Mouse (Mus musculus) liver, adult 2 months (tissue): ENCODE data around the gene Shmt2. TPM values are rescaled to one million over a fixed set of nuclear protein-coding genes. Genes with fewer than 3 reads are reported as not detected.
A peak's percentile ranks its signal among the peaks of the same experiment; 100 is the strongest.

Experiments
- DNase-seq: peaks from one replicate; pipeline ENCODE4 v3.0.0-alpha.2; 2011; ENCODE audit warnings: low read depth, low spot score; ENCODE audit errors: extremely low read depth
- H3K27ac ChIP-seq: fragments of 200-500 bp; replicated peaks from 2 replicates; pipeline ENCODE4 v1.5.1; 2012; ENCODE audit warnings: low read depth, mild to moderate bottlenecking, control low read depth, inconsistent platforms, low read length; ENCODE audit not compliant: insufficient read depth
- H3K27me3 ChIP-seq: fragments of 200-500 bp; 2 replicates; pipeline ENCODE4 v1.6.1; 2012; ENCODE audit warnings: mild to moderate bottlenecking, moderate library complexity, low read length, inconsistent platforms; ENCODE audit not compliant: control insufficient read depth, insufficient read depth
- H3K36me3 ChIP-seq: fragments of 200-500 bp; 2 replicates; pipeline ENCODE4 v1.6.1; 2012; ENCODE audit warnings: low read length, inconsistent platforms; ENCODE audit not compliant: control insufficient read depth, insufficient read depth
- H3K4me1 ChIP-seq: fragments of 200-500 bp; 2 replicates; pipeline ENCODE4 v1.6.1; 2011; ENCODE audit warnings: low read length; ENCODE audit not compliant: control insufficient read depth, insufficient read depth
- H3K4me3 ChIP-seq: fragments of 200-500 bp; 2 replicates; pipeline ENCODE4 v1.5.1; 2011; ENCODE audit warnings: low read depth, mild to moderate bottlenecking, control low read depth, low read length, moderate library complexity; ENCODE audit not compliant: insufficient read depth
- H3K79me2 ChIP-seq: fragments of 200-500 bp; 2 replicates; pipeline ENCODE4 v1.6.1; 2012; ENCODE audit warnings: inconsistent platforms, mild to moderate bottlenecking, low read length, moderate library complexity; ENCODE audit not compliant: control insufficient read depth, insufficient read depth
- H3K9ac ChIP-seq: fragments of 200-500 bp; 2 replicates; pipeline ENCODE4 v1.6.1; 2012; ENCODE audit warnings: low read depth, mild to moderate bottlenecking, control low read depth, inconsistent platforms, low read length
- CTCF ChIP-seq: fragments of 200-500 bp; IDR thresholded peaks from 2 replicates; pipeline ENCODE4 v1.5.1; 2011; ENCODE audit warnings: low read depth, low read length, control low read depth
- POLR2A ChIP-seq: fragments of 200-500 bp; IDR thresholded peaks from 2 replicates; pipeline ENCODE4 v1.6.1; 2011; ENCODE audit warnings: low read length, control low read depth; ENCODE audit not compliant: insufficient read depth; ENCODE audit errors: extremely low read depth
- WGBS: fragments of 180-500 bp; shearing (Covaris S2); methylation state at CpG from one replicate; pipeline ENCODE4 v1.1.7; 2018; 5-methylcytosine and 5-hydroxymethylcytosine counted together
- polyA plus RNA-seq: library from polyadenylated mRNA; depleted of rRNA; stranded (reverse); fragments of >200 nt; gene quantifications from 2 replicates; pipeline ENCODE4 v1.2.3, GENCODE M21; 2012
- total RNA-seq: library from RNA; depleted of rRNA; stranded (reverse); fragments of >200 nt; gene quantifications from 2 replicates; pipeline ENCODE4 v1.2.3, GENCODE M21; 2014

Gene Shmt2
- total and polyA plus RNA-seq, 2 experiments, result 130 to 309 TPM

DNA sequence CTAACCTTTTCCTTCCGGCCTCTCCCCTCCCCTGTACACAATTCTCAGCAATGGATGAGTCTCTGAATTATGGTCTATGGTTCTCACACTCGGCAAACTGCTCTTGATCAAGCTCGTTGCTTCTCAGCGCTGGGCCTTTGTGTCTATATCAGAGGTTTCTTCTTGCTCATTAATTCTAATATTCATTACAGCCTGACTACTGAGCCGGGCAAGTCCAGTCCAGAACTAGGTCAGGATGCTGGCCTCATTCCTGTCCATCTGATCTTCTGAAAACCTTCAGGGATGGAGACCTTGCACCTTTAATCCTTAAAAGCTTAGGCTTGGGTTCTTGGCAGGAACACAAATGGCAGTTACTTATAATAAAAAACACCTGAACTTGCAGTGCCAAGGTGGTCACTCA is 22.7 kb downstream of the Shmt2 start:
- no peak for DNase-seq
- Histone ChIP-seq H3K4me3 (no peak overlapping the region), H3K9ac (no peak overlapping the region), H3K27me3 (no peaks in the 10 kb centered on the region), H3K27ac (no peak overlapping the region), H3K79me2 (no peaks in the 10 kb centered on the region), H3K4me1 (no peaks in the 10 kb centered on the region), H3K36me3 (peaks cover 18% of the 10 kb centered on the region)
- no peak for TF ChIP-seq CTCF
- TF ChIP-seq POLR2A, result no peak
- WGBS, result 93% methylated on average over 5 of the region's 5 CpGs

DNA sequence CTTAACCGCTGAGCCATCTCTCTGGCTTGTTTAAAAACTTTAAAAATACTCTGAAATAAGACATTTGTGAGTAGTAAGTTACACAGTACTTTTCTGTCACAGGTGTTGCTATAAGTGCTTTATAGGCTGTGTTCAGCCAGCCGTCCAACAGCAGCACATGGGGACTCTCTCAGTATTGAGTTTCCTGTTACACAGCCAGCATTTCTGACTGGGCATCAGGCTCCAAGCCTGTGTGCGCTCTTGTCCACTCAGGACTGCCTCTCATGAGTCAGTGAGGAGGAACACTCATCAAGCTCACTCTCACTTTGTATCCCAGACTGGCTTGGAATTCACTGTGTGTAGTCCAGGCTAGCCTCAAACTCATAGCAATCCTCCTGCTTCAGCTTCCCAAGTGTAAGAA is 26.1 kb downstream of the Shmt2 start:
- 98% methylated on average over 3 of the region's 3 CpGs for WGBS

DNA sequence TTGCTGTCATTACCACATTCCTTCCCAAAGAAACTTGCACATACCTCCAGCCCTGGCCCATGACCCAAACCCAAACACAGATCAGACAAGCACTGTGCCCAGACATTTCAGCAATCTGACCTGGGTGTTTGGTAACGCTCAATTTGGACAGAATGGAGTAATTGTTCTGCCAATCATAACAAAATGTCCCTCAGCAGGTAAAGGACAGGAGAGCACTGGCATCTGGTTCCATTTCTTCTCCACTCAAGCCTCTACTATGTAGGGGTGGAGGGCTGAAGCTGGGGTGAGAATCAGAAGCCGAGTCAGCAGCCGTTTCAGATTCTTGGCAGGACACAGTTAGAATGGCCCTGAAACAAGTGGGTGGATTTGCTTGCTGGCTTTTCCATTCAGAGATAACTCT is 30.1 kb downstream of the Shmt2 start:
- WGBS, result 20% methylated on average over 3 of the region's 3 CpGs
- Histone ChIP-seq H3K36me3 (peaks cover 36% of the 10 kb centered on the region), H3K9ac (no peak overlapping the region), H3K27ac (0 out of 2 replicates have a peak overlapping the region, but pooled peaks have one; percentile 16), H3K4me3 (no peak overlapping the region), H3K79me2 (no peaks in the 10 kb centered on the region), H3K27me3 (no peaks in the 10 kb centered on the region), H3K4me1 (no peaks in the 10 kb centered on the region)
- DNase-seq, result peak; percentile 92
- TF ChIP-seq CTCF, result no peak
- no peak for TF ChIP-seq POLR2A

More for the DNA sequence above, 26.1 kb downstream of the Shmt2 start:
- Histone ChIP-seq H3K27ac (no peak overlapping the region), H3K36me3 (peaks cover 22% of the 10 kb centered on the region), H3K9ac (no peak overlapping the region), H3K4me3 (no peak overlapping the region), H3K4me1 (no peaks in the 10 kb centered on the region), H3K79me2 (no peaks in the 10 kb centered on the region), H3K27me3 (no peaks in the 10 kb centered on the region)
- DNase-seq, result no peak
- TF ChIP-seq CTCF (no peak), POLR2A (no peak)

DNA sequence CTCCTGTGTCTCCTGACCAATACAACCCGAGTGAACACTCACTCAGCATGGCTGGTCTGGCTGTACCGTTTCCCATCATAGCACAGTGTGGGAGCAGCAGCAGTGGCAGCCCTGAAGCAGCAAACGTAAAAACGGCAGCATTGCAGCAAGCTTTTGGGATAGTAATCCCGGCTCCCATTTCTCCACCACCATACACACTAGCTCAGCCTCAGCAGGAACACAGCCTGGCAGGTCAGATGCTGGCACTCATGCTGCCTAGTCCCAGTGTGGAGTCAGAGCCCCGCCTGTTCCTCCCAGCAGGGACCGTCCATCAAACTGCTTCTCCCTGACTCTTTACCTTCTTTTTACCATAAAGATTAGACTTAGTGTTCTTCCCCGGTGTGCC is 31.1 kb downstream of the Shmt2 start:
- Histone ChIP-seq H3K36me3 (peaks cover 33% of the 10 kb centered on the region), H3K4me3 (no peak overlapping the region), H3K27me3 (no peaks in the 10 kb centered on the region), H3K27ac (no peak overlapping the region), H3K79me2 (no peaks in the 10 kb centered on the region), H3K4me1 (no peaks in the 10 kb centered on the region), H3K9ac (no peak overlapping the region)
- TF ChIP-seq CTCF (no peak), POLR2A (no peak)
- 89% methylated on average over 8 of the region's 8 CpGs for WGBS
- DNase-seq, result no peak

DNA sequence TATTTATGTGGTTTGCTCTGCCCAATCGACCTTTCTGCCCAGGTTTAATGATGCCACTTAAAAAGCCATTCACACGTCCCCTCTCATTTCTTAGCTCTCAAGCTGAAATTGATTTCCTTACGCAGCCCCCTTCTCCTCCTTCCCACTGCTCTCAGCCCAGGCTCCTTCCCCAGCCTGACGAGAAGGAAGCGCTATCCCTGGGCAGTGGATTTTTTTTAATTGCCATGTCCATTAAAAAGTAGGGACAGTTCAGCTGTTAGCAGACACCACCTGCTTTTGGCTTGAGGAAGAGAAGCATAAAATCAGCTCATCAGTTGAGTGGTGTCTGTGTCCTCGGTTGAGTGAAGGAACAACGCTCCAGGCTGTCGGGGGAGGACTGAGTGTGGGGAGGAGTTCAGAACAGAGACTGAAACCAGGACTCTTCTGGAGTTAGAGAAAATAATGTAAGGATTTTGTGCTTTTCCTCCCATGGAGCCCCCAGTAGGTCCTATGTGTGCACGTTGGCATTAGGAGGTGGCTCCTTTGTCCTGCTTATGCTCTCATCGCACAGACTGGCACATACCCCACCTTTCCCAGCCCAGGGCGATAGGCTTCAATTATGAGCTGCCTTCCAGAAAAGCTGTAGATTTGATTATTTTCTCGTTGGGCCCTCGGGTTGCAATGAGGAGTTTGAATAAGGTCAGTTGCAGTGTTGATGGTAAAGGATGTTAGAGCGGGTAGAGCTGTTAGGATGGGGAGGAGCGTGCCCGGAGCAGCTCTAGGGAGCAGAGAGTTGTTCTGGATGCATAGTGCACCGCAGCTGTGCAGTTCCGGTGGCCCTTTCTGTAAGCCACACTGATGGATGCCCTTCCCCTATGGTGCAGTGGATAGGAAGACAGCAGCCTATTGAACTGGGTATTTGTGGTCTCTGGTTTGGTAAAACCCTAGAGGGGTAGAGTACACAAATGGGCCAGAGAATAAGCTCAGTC is 31.8 kb downstream of the Shmt2 start:
- TF ChIP-seq CTCF, result no peak
- no peak for TF ChIP-seq POLR2A
- no peak overlapping the region for H3K9ac ChIP-seq
- no peaks in the 10 kb centered on the region for H3K4me1 ChIP-seq
- no peaks in the 10 kb centered on the region for H3K79me2 ChIP-seq
- H3K27ac ChIP-seq, result no peak overlapping the region
- DNase-seq, result no peak
- 94% methylated on average over 18 of the region's 18 CpGs for WGBS
- H3K27me3 ChIP-seq, result no peaks in the 10 kb centered on the region
- H3K36me3 ChIP-seq, result peaks cover 36% of the 10 kb centered on the region
- H3K4me3 ChIP-seq, result no peak overlapping the region

DNA sequence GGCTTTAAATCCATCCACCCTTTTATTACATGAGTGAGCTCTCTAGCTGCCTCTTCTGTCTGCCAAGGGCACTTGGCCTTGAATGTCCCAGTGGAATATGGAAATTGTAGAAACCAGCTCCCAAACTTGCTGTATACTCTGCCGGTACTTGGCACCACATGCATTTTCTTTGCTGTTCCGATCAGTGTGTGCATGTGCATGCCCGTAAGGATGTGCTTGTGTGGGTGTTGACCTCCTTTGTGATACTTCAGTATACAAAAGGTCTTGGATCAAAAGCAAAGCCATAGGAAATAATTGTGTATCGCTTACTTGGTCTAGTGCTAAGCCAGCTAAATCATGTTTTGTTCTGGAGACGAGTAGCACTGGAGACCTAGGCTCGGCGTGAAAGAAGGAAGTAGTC is 33.4 kb downstream of the Shmt2 start:
- TF ChIP-seq POLR2A (no peak), CTCF (no peak)
- Histone ChIP-seq H3K4me1 (no peaks in the 10 kb centered on the region), H3K27me3 (no peaks in the 10 kb centered on the region), H3K79me2 (no peaks in the 10 kb centered on the region), H3K4me3 (no peak overlapping the region), H3K9ac (no peak overlapping the region), H3K36me3 (peaks cover 35% of the 10 kb centered on the region), H3K27ac (no peak overlapping the region)
- DNase-seq, result no peak
- WGBS, result 92% methylated on average over 7 of the region's 7 CpGs
